Mouse (Mus musculus) C2C12 (cell line): ENCODE measurements around the gene Klhdc8a. TPM values are rescaled to one million over a fixed set of nuclear protein-coding genes. Genes with fewer than 3 reads are reported as not detected.

ENCODE experiments used
- H3K27me3 ChIP-seq: one replicate; pipeline ENCODE4 v1.6.1; 2011; ENCODE audit not compliant: control insufficient read depth, insufficient read depth, insufficient read length
- H3K36me3 ChIP-seq: one replicate; pipeline ENCODE4 v1.6.1; 2011; ENCODE audit not compliant: control insufficient read depth, insufficient read depth
- H3K4me3 ChIP-seq: one replicate; pipeline ENCODE4 v1.5.1; 2011; ENCODE audit warnings: mild to moderate bottlenecking, control low read depth; ENCODE audit not compliant: poor library complexity, insufficient read depth, severe bottlenecking
- H3K79me2 ChIP-seq: one replicate; pipeline ENCODE4 v1.6.1; 2011; ENCODE audit not compliant: control insufficient read depth, insufficient read depth
- H3K79me3 ChIP-seq: one replicate; pipeline ENCODE4 v1.6.1; 2011; ENCODE audit warnings: low read depth, control low read depth
- H3ac ChIP-seq: one replicate; pipeline ENCODE3; 2011; ENCODE audit warnings: low read depth; ENCODE audit not compliant: control insufficient read depth, insufficient read length
- CEBPB ChIP-seq: IDR thresholded peaks from one replicate; pipeline ENCODE4 v1.6.1; 2011; ENCODE audit warnings: low read depth, mild to moderate bottlenecking, control low read depth, moderate library complexity
- CTCF ChIP-seq: IDR thresholded peaks from one replicate; pipeline ENCODE4 v1.5.1; 2011; ENCODE audit not compliant: control insufficient read depth, insufficient read depth, insufficient read length
- FOSL1 ChIP-seq: IDR thresholded peaks from one replicate; pipeline ENCODE4 v1.8.0; 2011; ENCODE audit warnings: mild to moderate bottlenecking, low read length; ENCODE audit not compliant: poor library complexity, insufficient read depth, severe bottlenecking
- MAX ChIP-seq: IDR thresholded peaks from one replicate; pipeline ENCODE4 v1.6.1; 2011; ENCODE audit warnings: mild to moderate bottlenecking, control low read depth
- MYOD1 ChIP-seq: IDR thresholded peaks from one replicate; pipeline ENCODE4 v1.6.1; 2011; ENCODE audit warnings: low read depth; ENCODE audit not compliant: control insufficient read depth, insufficient read length
- MYOG ChIP-seq: IDR thresholded peaks from one replicate; pipeline ENCODE4 v1.6.1; 2011; ENCODE audit not compliant: control insufficient read depth, insufficient read length; ENCODE audit errors: extremely low read depth
- USF1 ChIP-seq: IDR thresholded peaks from one replicate; pipeline ENCODE4 v1.6.1; 2011; ENCODE audit warnings: low read depth, mild to moderate bottlenecking, control low read depth, moderate library complexity
- polyA plus RNA-seq: library from polyadenylated mRNA; unstranded; fragments of >200 nt; fragmentation: generic; extraction: Trizol; gene quantifications from one replicate; pipeline ENCODE4 v1.2.1, GENCODE M21; 2012; ENCODE audit warnings: missing spikeins

Klhdc8a gene
- polyA plus RNA-seq, 1 experiment, result 19.0 TPM

DNA sequence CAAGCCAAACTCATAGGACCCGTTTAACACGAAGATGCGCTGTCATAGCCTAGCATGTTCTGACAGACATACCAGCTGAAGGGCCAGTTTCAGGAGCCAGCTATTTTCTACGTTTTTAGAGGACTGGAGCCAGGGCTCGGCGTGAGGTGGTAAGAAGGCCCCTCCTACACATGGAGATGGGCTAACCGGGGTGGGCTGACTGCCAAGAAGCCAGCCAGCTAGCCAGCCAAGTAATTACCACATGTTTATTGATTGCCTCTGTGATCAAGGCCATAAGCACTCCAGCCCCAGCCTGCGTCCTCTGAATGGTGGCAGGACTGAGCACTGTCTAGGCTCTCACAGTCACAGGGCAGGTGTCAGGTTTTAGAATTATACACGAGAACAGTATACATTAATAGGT, 28.4 kb downstream of the Klhdc8a start:
- H3K79me3 ChIP-seq, result peaks cover 28% of the 10 kb centered on the region
- no peaks in the 10 kb centered on the region for H3K27me3 ChIP-seq
- peaks cover 53% of the 10 kb centered on the region for H3K79me2 ChIP-seq
- no peak overlapping the region for H3ac ChIP-seq
- H3K36me3 ChIP-seq, result peaks cover 91% of the 10 kb centered on the region
- H3K4me3 ChIP-seq, result no peak overlapping the region
- TF ChIP-seq CTCF, result no peak

DNA sequence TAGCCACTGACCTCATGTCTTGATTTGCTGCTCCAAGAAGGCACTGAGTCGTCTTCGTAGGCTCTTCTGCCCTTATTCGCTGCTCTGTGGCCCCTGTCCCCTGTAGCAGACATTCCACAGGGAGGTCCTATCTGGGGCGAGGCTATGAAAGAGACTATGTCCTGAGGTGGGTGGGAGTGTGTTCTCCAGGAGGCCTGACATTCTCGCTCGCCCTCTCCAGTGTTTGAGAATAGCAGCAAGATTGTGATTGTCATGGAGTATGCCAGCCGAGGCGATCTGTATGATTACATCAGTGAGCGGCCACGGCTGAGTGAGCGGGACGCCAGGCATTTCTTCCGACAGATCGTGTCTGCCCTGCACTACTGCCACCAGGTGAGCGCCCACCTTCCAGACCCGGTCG, 29.1 kb downstream of the Klhdc8a start:
- no peaks in the 10 kb centered on the region for H3K27me3 ChIP-seq
- TF ChIP-seq MAX (no peak), MYOD1 (no peak), MYOG (no peak), USF1 (no peak), FOSL1 (no peak)
- no peak overlapping the region for H3K4me3 ChIP-seq
- no peak overlapping the region for H3ac ChIP-seq
- peaks cover 96% of the 10 kb centered on the region for H3K36me3 ChIP-seq
- peaks cover 24% of the 10 kb centered on the region for H3K79me3 ChIP-seq
- H3K79me2 ChIP-seq, result peaks cover 52% of the 10 kb centered on the region

DNA sequence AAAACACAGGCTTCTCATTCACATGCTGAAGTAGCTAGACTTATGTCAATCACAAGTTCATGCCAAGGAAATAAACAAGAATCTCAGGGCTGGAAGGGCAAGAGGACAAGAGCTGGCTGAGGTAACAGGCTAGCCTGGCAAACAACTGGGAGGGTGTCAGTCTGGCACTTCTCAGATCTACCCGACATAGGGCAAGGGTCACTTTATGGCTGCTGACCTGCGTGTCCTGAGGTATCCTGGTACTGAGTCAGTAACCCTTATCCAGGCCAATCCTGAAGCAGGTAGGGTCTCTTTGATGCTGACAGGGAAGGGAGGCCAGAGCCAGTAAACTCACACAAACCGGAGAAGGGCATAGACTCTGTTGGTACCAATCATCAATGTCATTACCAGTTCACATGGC, 30.1 kb downstream of the Klhdc8a start:
- H3ac ChIP-seq, result no peak overlapping the region
- no peak overlapping the region for H3K4me3 ChIP-seq
- peaks cover 42% of the 10 kb centered on the region for H3K79me2 ChIP-seq
- peaks cover 95% of the 10 kb centered on the region for H3K36me3 ChIP-seq
- TF ChIP-seq MAX (no peak), CTCF (no peak), FOSL1 (no peak), CEBPB (no peak), MYOG (no peak), USF1 (no peak), MYOD1 (no peak)
- peaks cover 15% of the 10 kb centered on the region for H3K79me3 ChIP-seq
- no peaks in the 10 kb centered on the region for H3K27me3 ChIP-seq

DNA sequence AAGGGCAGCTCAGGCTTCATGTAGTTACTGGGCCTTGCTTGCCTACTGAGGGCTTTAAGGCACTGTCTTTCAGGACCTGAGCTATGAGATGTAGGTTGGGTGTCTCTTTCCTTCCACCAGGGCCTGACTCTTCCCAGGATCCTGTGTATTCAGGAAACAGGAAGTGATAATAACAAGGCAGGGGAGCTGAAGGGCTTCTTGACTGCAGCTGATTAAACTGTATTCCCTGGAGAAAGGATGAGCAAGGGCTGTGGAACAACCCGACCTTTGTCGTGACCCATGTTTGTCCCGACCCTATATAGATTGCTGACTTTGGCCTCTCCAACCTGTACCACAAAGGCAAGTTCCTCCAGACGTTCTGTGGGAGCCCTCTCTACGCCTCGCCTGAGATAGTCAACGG, 31.2 kb downstream of the Klhdc8a start:
- H3K36me3 ChIP-seq, result peaks cover 84% of the 10 kb centered on the region
- peaks cover 11% of the 10 kb centered on the region for H3K79me3 ChIP-seq
- no peak overlapping the region for H3ac ChIP-seq
- no peak overlapping the region for H3K4me3 ChIP-seq
- TF ChIP-seq CTCF (no peak), USF1 (no peak), MAX (no peak)
- H3K79me2 ChIP-seq, result peaks cover 31% of the 10 kb centered on the region
- H3K27me3 ChIP-seq, result no peaks in the 10 kb centered on the region

DNA sequence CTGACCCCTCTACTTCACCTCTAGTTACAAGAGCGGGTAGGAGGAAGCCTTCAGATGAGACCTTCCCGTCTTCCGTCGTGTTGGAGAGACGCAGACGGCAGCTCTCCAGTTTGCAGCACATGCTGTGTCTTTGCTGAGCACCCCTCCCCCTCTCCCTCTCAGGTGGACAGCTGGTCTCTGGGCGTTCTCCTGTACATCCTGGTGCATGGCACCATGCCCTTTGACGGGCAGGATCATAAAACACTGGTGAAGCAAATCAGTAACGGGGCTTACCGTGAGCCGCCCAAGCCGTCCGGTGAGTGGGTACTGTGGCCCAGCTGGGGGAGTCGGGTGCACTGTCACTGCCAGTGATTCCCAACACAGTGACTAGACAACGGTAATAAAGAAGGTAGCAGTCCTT, 32.0 kb downstream of the Klhdc8a start:
- no peak for TF ChIP-seq MAX
- TF ChIP-seq CEBPB, result no peak
- no peak for TF ChIP-seq MYOD1
- TF ChIP-seq MYOG, result no peak
- TF ChIP-seq CTCF, result no peak
- no peak for TF ChIP-seq FOSL1
- TF ChIP-seq USF1, result no peak
- Histone ChIP-seq H3ac (no peak overlapping the region), H3K4me3 (no peak overlapping the region), H3K79me3 (peaks cover 10% of the 10 kb centered on the region), H3K79me2 (peaks cover 27% of the 10 kb centered on the region), H3K27me3 (no peaks in the 10 kb centered on the region), H3K36me3 (peaks cover 76% of the 10 kb centered on the region)

DNA sequence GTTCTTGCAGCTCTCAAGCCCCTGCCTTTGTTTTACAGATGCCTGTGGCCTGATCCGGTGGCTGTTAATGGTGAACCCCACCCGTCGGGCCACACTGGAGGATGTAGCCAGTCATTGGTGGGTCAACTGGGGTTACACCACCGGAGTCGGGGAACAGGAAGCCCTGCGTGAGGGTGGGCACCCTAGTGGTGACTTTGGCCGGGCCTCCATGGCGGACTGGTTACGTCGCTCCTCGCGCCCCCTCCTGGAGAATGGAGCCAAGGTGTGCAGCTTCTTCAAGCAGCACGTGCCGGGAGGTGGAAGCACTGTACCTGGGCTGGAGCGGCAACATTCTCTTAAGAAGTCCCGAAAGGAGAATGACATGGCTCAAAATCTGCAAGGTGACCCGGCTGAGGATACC, 32.9 kb downstream of the Klhdc8a start:
- Histone ChIP-seq H3K4me3 (no peak overlapping the region), H3K79me2 (peaks cover 19% of the 10 kb centered on the region), H3ac (no peak overlapping the region), H3K27me3 (no peaks in the 10 kb centered on the region), H3K79me3 (peaks cover 7% of the 10 kb centered on the region), H3K36me3 (peaks cover 69% of the 10 kb centered on the region)
- TF ChIP-seq USF1 (no peak), MYOG (no peak), CEBPB (no peak), FOSL1 (no peak), CTCF (no peak), MYOD1 (no peak), MAX (no peak)
